Mouse (Mus musculus): ENCODE data around the gene Prune2.

The Prune2 gene

DNA sequence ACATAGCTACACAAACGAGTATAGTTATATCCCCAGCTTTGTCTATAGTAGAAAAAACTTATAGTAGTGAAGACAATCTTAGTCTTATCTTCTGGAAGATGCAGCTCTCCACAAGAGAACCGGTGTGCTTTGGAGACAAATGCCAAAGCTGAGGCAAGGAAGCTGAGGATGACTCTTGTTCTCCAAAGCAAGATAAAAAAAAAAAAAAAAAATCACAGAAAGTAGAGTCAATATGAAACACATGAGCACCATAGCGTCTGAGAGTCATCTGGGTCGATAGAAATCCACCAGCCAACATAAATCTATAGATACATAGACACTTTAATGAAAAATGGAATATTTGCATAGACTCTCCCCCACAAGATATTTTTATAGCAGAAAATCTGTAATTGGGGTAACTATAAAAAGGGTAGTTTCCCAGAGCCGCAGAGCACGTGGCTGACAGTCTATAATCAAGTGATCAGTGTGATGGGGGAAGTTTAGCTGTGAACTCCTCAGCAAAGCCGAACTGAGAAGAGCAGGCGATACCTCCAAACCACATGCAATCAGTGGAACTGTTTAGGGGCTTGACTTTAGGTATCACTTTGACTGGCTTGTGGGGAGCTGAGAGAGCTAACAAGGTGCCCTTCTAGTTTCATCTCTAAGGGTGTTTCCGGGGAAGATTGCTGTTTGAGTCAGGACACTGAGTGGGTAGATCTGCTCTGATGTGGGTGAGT lies 308.7 kb downstream of the Prune2 start:
- no peak for DNase-seq

DNA sequence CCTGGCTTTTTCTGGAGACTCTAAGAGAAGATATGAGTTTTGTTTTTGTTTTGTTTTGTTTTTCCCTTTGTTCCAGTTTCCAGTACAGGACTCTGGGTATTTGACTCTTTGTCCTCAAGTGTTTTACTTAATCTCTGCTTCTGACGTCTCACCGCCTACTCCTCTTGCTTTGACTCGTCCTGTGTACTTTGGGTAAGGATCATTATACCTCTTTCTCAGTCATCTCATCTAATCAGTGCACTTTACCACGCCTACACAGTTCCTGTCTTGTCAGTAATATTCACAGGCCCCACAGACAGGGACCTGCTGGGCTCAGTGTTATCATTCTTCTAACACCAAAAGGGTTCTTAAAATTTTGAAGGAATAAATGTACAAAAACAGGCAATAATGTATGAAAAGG lies 312.8 kb downstream of the Prune2 start:
- no peak for DNase-seq

GRCm38 (mm10) chr19:17271179-17271622 lies 315.3 kb downstream of the Prune2 start:
- DNase-seq: no peak

GRCm38 (mm10) chr19:17272988-17273387 lies 317.1 kb downstream of the Prune2 start:
- no peak for DNase-seq
